In the genomic region with DNA sequence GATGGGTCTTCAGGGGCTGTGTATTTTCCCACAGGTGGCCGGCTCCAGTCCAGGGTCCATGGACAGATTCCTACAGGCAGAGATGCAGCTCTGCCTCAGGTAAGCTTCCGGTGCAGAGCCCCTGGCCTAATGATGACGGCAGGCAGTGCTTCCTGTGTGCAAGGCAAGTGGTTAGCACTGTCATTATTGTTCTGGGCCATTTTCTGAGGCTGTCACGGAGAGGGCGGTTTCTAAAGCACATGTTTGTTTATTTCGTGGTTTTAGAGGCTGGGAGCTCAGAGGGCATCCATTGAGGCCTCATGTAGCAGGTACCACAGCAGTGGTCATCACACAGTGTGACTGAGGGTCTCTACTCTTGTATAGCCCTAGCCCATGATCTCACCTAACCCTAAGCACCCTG, we compare ENCODE assay signal across 24 mouse cellular contexts. TPM values are rescaled to one million over a fixed set of nuclear protein-coding genes. Genes with fewer than 3 reads are reported as not detected.
"Had no signal": no experiment of that assay in that cellular context is flagged by ENCODE, and none has a peak within 500 bp of the region (broad histone marks: within the 10 kb centered on the region; RNA-seq: fewer than 3 reads in every experiment).

No protein-coding gene starts in this region.

- H3K27ac ChIP-seq: liver, embryonic 15.5 days; lung, embryonic 15.5 days; macrophage; midbrain, embryonic 10.5 days; midbrain, embryonic 15.5 days; neural tube, embryonic 13.5 days; neural tube, embryonic 15.5 days; stomach, embryonic 15.5 days; stomach, postnatal 0 days had no signal

- H3K4me3 ChIP-seq: liver, embryonic 15.5 days; lung, embryonic 15.5 days; midbrain, embryonic 10.5 days; midbrain, embryonic 15.5 days; neural tube, embryonic 13.5 days; neural tube, embryonic 15.5 days; stomach, embryonic 15.5 days had no signal

- DNase-seq: liver, postnatal 0 days; lung, adult 2 months; lung, postnatal 14 days; lung, postnatal 36 days; retina, postnatal 1 day; right cerebral cortex, adult 18-20 months; right cerebral cortex, postnatal 25 days; right cerebral cortex, postnatal 4 days; thymus, adult 2 months; thymus, postnatal 25 days; thymus, postnatal 4 days had no signal

- H3K9me3 ChIP-seq: liver, embryonic 15.5 days; lung, embryonic 15.5 days; midbrain, embryonic 10.5 days; midbrain, embryonic 15.5 days; neural tube, embryonic 13.5 days; neural tube, embryonic 15.5 days; stomach, embryonic 15.5 days had no signal

- H3K4me1 ChIP-seq: midbrain, embryonic 15.5 days had no signal

- H3K9ac ChIP-seq: liver, embryonic 15.5 days; liver, postnatal 0 days; lung, embryonic 15.5 days; midbrain, embryonic 15.5 days; neural tube, embryonic 13.5 days; neural tube, embryonic 15.5 days; stomach, embryonic 15.5 days had no signal

- ATAC-seq: liver, postnatal 0 days; lung, postnatal 0 days; midbrain, embryonic 15.5 days had no signal

- H3K4me2 ChIP-seq: liver, embryonic 15.5 days; lung, embryonic 15.5 days; midbrain, embryonic 15.5 days; neural tube, embryonic 13.5 days; neural tube, embryonic 15.5 days; stomach, embryonic 15.5 days had no signal

- H3K36me3 ChIP-seq: lung, embryonic 15.5 days; midbrain, embryonic 10.5 days; midbrain, embryonic 15.5 days; neural tube, embryonic 13.5 days; neural tube, embryonic 15.5 days; stomach, embryonic 15.5 days had no signal

- H3K27me3 ChIP-seq: liver, embryonic 15.5 days; lung, embryonic 15.5 days; midbrain, embryonic 15.5 days; neural tube, embryonic 13.5 days; neural tube, embryonic 15.5 days; stomach, embryonic 15.5 days had no signal

RNA-seq across cellular contexts. Expression of a gene that starts 46.7 kb away (rescaled TPM):
- polyA plus RNA-seq: liver, embryonic 15.5 days; liver, postnatal 0 days; lung, embryonic 15.5 days; macrophage; midbrain, embryonic 10.5 days; midbrain, postnatal 0 days; neural tube, embryonic 11.5 days; spleen, adult 2 months had no signal
